Mouse (Mus musculus) limb, embryonic 14.5 days (tissue): Measurements from ENCODE around the gene Cpt1c. TPM values are rescaled to one million over a fixed set of nuclear protein-coding genes. Genes with fewer than 3 reads are reported as not detected.

Experiments used
- ATAC-seq: fragments of 200-750 bp; cut with Nextera tagmentation; 2 replicates; pipeline ENCODE4 v1.8.0; 2017; ENCODE audit warnings: low read depth, moderate number of reproducible peaks, moderate TSS enrichment; ENCODE audit not compliant: low FRiP score
- DNase-seq: peaks from one replicate; pipeline ENCODE4 v3.0.0-alpha.2; 2015; ENCODE audit warnings: low spot score
- H3K27ac ChIP-seq: fragments of 300-500 bp; sonication (generic); replicated peaks from 2 replicates; pipeline ENCODE4 v1.5.1; 2014; ENCODE audit warnings: low read depth, mild to moderate bottlenecking, low read length, moderate library complexity, mixed read lengths
- H3K27me3 ChIP-seq: fragments of 300-500 bp; sonication (generic); 2 replicates; pipeline ENCODE4 v1.6.1; 2014; ENCODE audit warnings: low read length, mixed read lengths; ENCODE audit not compliant: control insufficient read depth, insufficient read depth
- H3K36me3 ChIP-seq: fragments of 300-500 bp; sonication (generic); 2 replicates; pipeline ENCODE4 v1.6.1; 2014; ENCODE audit warnings: mild to moderate bottlenecking, low read length, moderate library complexity, mixed read lengths; ENCODE audit not compliant: control insufficient read depth, insufficient read depth
- H3K4me1 ChIP-seq: fragments of 300-500 bp; sonication (generic); 2 replicates; pipeline ENCODE4 v1.6.1; 2014; ENCODE audit warnings: antibody characterized with exemption, low read length, mixed read lengths; ENCODE audit not compliant: control insufficient read depth, insufficient read depth
- H3K4me2 ChIP-seq: fragments of 300-500 bp; sonication (generic); replicated peaks from 2 replicates; pipeline ENCODE4 v1.6.1; 2014; ENCODE audit warnings: low read depth, mild to moderate bottlenecking, low read length, moderate library complexity; ENCODE audit not compliant: severe bottlenecking
- H3K4me3 ChIP-seq: fragments of 300-500 bp; sonication (generic); replicated peaks from 2 replicates; pipeline ENCODE4 v1.5.1; 2014; ENCODE audit warnings: low read length
- H3K9ac ChIP-seq: fragments of 300-500 bp; sonication (generic); 2 replicates; pipeline ENCODE4 v1.6.1; 2014; ENCODE audit warnings: mild to moderate bottlenecking, low read depth, low read length, moderate library complexity; ENCODE audit not compliant: severe bottlenecking
- H3K9me3 ChIP-seq: fragments of 300-500 bp; sonication (generic); 2 replicates; pipeline ENCODE4 v1.6.1; 2016; ENCODE audit warnings: low read length; ENCODE audit not compliant: control insufficient read depth
- POLR2A ChIP-seq: fragments of 200-500 bp; IDR thresholded peaks from 2 replicates; pipeline ENCODE4 v1.8.0; 2012; ENCODE audit warnings: inconsistent platforms, mild to moderate bottlenecking, moderate library complexity, borderline replicate concordance; ENCODE audit not compliant: insufficient read depth, insufficient read length; ENCODE audit errors: extremely low read depth
- WGBS: fragments of 180-500 bp; shearing (Covaris S2); extraction: QIAGEN DNeasy Blood & Tissue Kit; methylation state at CpG from one replicate; pipeline ENCODE4 v1.1.7; 2014; 5-methylcytosine and 5-hydroxymethylcytosine counted together
- polyA plus RNA-seq, 2 experiments: library from polyadenylated mRNA; depleted of rRNA in 1 of 2; stranded (reverse) in 1 of 2; unstranded in 1 of 2; fragments of >200 nt; fragmentation: Nextera tagmentation in 1 of 2; extraction: Ambion mirVana in 1 of 2; gene quantifications; 2 replicates each; pipeline versions ENCODE4 v1.2.1 to v1.2.3; 2012 to 2014

The Cpt1c gene
- polyA plus RNA-seq, 2 experiments: 26.3 to 78.9 TPM

- TF ChIP-seq POLR2A: no peak
- H3K4me1 ChIP-seq: peaks cover 19% of the 10 kb centered on the region
- H3K27me3 ChIP-seq: no peaks in the 10 kb centered on the region
- H3K4me2 ChIP-seq: peak overlapping the region; percentile 64
- WGBS: under 1% methylated on average over 44 of the region's 45 CpGs
- peak overlapping the region; percentile 98 for H3K9ac ChIP-seq
- peak overlapping the region; percentile 91 for H3K27ac ChIP-seq
- peak overlapping the region; percentile 100 for H3K4me3 ChIP-seq
- H3K9me3 ChIP-seq: no peaks in the 10 kb centered on the region
- ATAC-seq: no peak
- DNase-seq: peak; percentile 71
- peaks cover 43% of the 10 kb centered on the region for H3K36me3 ChIP-seq
These were observed 11.0 kb upstream of the Cpt1c start for GRCm38 (mm10) chr7:44985595-44986191.

- 37% methylated on average over 3 of the region's 3 CpGs for WGBS
- no peaks in the 10 kb centered on the region for H3K9me3 ChIP-seq
- peaks cover 44% of the 10 kb centered on the region for H3K36me3 ChIP-seq
- peak overlapping the region; percentile 64 for H3K4me2 ChIP-seq
- H3K4me3 ChIP-seq: peak overlapping the region; percentile 100
- no peak for TF ChIP-seq POLR2A
- ATAC-seq: no peak
- H3K27ac ChIP-seq: no peak overlapping the region
- no peak for DNase-seq
- H3K9ac ChIP-seq: no peak overlapping the region
- H3K4me1 ChIP-seq: peaks cover 19% of the 10 kb centered on the region
- no peaks in the 10 kb centered on the region for H3K27me3 ChIP-seq
These were observed 10.1 kb upstream of the Cpt1c start for GRCm38 (mm10) chr7:44984833-44985164.

GRCm38 (mm10) chr7:44983944-44984832 is 9.5 kb upstream of the Cpt1c start:
- no peak overlapping the region for H3K9ac ChIP-seq
- DNase-seq: no peak
- 0 out of 2 replicates have a peak overlapping the region, but pooled peaks have one; percentile 19 for H3K27ac ChIP-seq
- TF ChIP-seq POLR2A: no peak
- no peaks in the 10 kb centered on the region for H3K9me3 ChIP-seq
- H3K4me2 ChIP-seq: peak overlapping the region; percentile 64
- H3K27me3 ChIP-seq: no peaks in the 10 kb centered on the region
- H3K4me1 ChIP-seq: peaks cover 19% of the 10 kb centered on the region
- H3K4me3 ChIP-seq: peak overlapping the region; percentile 100; the same call in 1 of the 2 replicates
- 77% methylated on average over 7 of the region's 7 CpGs for WGBS
- H3K36me3 ChIP-seq: peaks cover 49% of the 10 kb centered on the region
- ATAC-seq: no peak

- peak; percentile 35; the same call in 1 of the 2 replicates for TF ChIP-seq POLR2A
- no peak for ATAC-seq
- no peak overlapping the region for H3K9ac ChIP-seq
- peaks cover 14% of the 10 kb centered on the region for H3K4me1 ChIP-seq
- H3K4me3 ChIP-seq: no peak overlapping the region
- H3K27me3 ChIP-seq: no peaks in the 10 kb centered on the region
- no peak overlapping the region for H3K27ac ChIP-seq
- 38% methylated on average over 6 of the region's 6 CpGs for WGBS
- H3K9me3 ChIP-seq: no peaks in the 10 kb centered on the region
- DNase-seq: peak; percentile 80
- H3K36me3 ChIP-seq: peaks cover 60% of the 10 kb centered on the region
- H3K4me2 ChIP-seq: no peak overlapping the region
These were observed 8.4 kb upstream of the Cpt1c start for GRCm38 (mm10) chr7:44983085-44983484.

GRCm38 (mm10) chr7:44981539-44981938 is 6.9 kb upstream of the Cpt1c start:
- Histone ChIP-seq H3K4me1 (peaks cover 11% of the 10 kb centered on the region; the same call in 1 of the 2 replicates), H3K9me3 (no peaks in the 10 kb centered on the region), H3K36me3 (peaks cover 76% of the 10 kb centered on the region), H3K27me3 (no peaks in the 10 kb centered on the region), H3K4me3 (no peak overlapping the region), H3K9ac (no peak overlapping the region), H3K4me2 (no peak overlapping the region), H3K27ac (no peak overlapping the region)
- WGBS: 95% methylated on average over 8 of the region's 8 CpGs
- ATAC-seq: no peak
- TF ChIP-seq POLR2A: no peak
- no peak for DNase-seq
